Mouse (Mus musculus): ENCODE measurements around the gene Kcne1. TPM values are rescaled to one million over a fixed set of nuclear protein-coding genes. Genes with fewer than 3 reads are reported as not detected.

Gene Kcne1
- polyA plus RNA-seq, 1 experiment from 2014 or later, result not detected

GRCm38 (mm10) chr16:92365477-92365876, 6.2 kb upstream of the Kcne1 start:
- H3K36me3 ChIP-seq (ENCODE audit: control insufficient read depth, insufficient read depth), result no peaks in the 10 kb centered on the region
- no peak overlapping the region for H3K4me3 ChIP-seq (ENCODE audit: low read depth, low read length)
- no peaks in the 10 kb centered on the region for H3K27me3 ChIP-seq (replicated peaks; ENCODE audit: control insufficient read depth, insufficient read depth, low read length)
- no peak overlapping the region for H3K27ac ChIP-seq (ENCODE audit: low read depth, low read length)
- no peak overlapping the region for H3K4me2 ChIP-seq (replicated peaks; ENCODE audit: low read depth)
- H3K9me3 ChIP-seq (ENCODE audit: control insufficient read depth), result no peaks in the 10 kb centered on the region
- TF ChIP-seq CTCF (IDR thresholded peaks at IDR 0.05; ENCODE audit: low read depth), result no peak
- ATAC-seq, result no peak
- 51% methylated on average over 7 of the region's 7 CpGs for WGBS
- no peaks in the 10 kb centered on the region for H3K4me1 ChIP-seq (replicated peaks; ENCODE audit: control insufficient read depth, insufficient read depth, low read length)
- no peak overlapping the region for H3K9ac ChIP-seq (ENCODE audit: low read depth, low read length)

GRCm38 (mm10) chr16:92360711-92361110, 1.4 kb upstream of the Kcne1 start:
- TF ChIP-seq CTCF (IDR thresholded peaks at IDR 0.05; ENCODE audit: low read depth), result no peak
- Histone ChIP-seq H3K27ac (ENCODE audit: low read depth, low read length) (no peak overlapping the region), H3K36me3 (ENCODE audit: control insufficient read depth, insufficient read depth) (no peaks in the 10 kb centered on the region), H3K4me3 (ENCODE audit: low read depth, low read length) (no peak overlapping the region), H3K4me2 (replicated peaks; ENCODE audit: low read depth) (no peak overlapping the region), H3K9me3 (ENCODE audit: control insufficient read depth) (no peaks in the 10 kb centered on the region), H3K9ac (ENCODE audit: low read depth, low read length) (no peak overlapping the region), H3K27me3 (replicated peaks; ENCODE audit: control insufficient read depth, insufficient read depth, low read length) (0 out of 2 replicates have a peak, but pooled peaks cover 3% of the 10 kb centered on the region), H3K4me1 (replicated peaks; ENCODE audit: control insufficient read depth, insufficient read depth, low read length) (no peaks in the 10 kb centered on the region; the same call in 1 of the 2 replicates)
- WGBS, result 63% methylated on average over 7 of the region's 7 CpGs
- no peak for ATAC-seq

GRCm38 (mm10) chr16:92358734-92359133, 534 bp downstream of the Kcne1 start:
- Histone ChIP-seq H3K9ac (ENCODE audit: low read depth, low read length) (no peak overlapping the region), H3K4me1 (replicated peaks; ENCODE audit: control insufficient read depth, insufficient read depth, low read length) (no peaks in the 10 kb centered on the region; the same call in 1 of the 2 replicates), H3K4me2 (replicated peaks; ENCODE audit: low read depth) (no peak overlapping the region), H3K4me3 (ENCODE audit: low read depth, low read length) (no peak overlapping the region), H3K9me3 (ENCODE audit: control insufficient read depth) (no peaks in the 10 kb centered on the region), H3K27ac (ENCODE audit: low read depth, low read length) (no peak overlapping the region), H3K27me3 (replicated peaks; ENCODE audit: control insufficient read depth, insufficient read depth, low read length) (0 out of 2 replicates have a peak, but pooled peaks cover 3% of the 10 kb centered on the region), H3K36me3 (ENCODE audit: control insufficient read depth, insufficient read depth) (no peaks in the 10 kb centered on the region)
- 37% methylated on average over 9 of the region's 9 CpGs for WGBS
- TF ChIP-seq CTCF (IDR thresholded peaks at IDR 0.05; ENCODE audit: low read depth), result no peak
- no peak for ATAC-seq

GRCm38 (mm10) chr16:92357566-92357965, 1.7 kb downstream of the Kcne1 start:
- Histone ChIP-seq H3K27me3 (replicated peaks; ENCODE audit: control insufficient read depth, insufficient read depth, low read length) (0 out of 2 replicates have a peak, but pooled peaks cover 3% of the 10 kb centered on the region), H3K36me3 (ENCODE audit: control insufficient read depth, insufficient read depth) (no peaks in the 10 kb centered on the region), H3K4me3 (ENCODE audit: low read depth, low read length) (no peak overlapping the region), H3K4me1 (replicated peaks; ENCODE audit: control insufficient read depth, insufficient read depth, low read length) (no peaks in the 10 kb centered on the region; the same call in 1 of the 2 replicates), H3K9ac (ENCODE audit: low read depth, low read length) (no peak overlapping the region), H3K4me2 (replicated peaks; ENCODE audit: low read depth) (no peak overlapping the region), H3K9me3 (ENCODE audit: control insufficient read depth) (no peaks in the 10 kb centered on the region), H3K27ac (ENCODE audit: low read depth, low read length) (no peak overlapping the region)
- TF ChIP-seq CTCF (IDR thresholded peaks at IDR 0.05; ENCODE audit: low read depth), result no peak
- 87% methylated on average over 10 of the region's 10 CpGs for WGBS
- no peak for ATAC-seq

- no peak overlapping the region for H3K9ac ChIP-seq (ENCODE audit: low read depth, low read length)
- no peaks in the 10 kb centered on the region for H3K36me3 ChIP-seq (ENCODE audit: control insufficient read depth, insufficient read depth)
- no peak overlapping the region for H3K4me3 ChIP-seq (ENCODE audit: low read depth, low read length)
- no peak for ATAC-seq
- no peak overlapping the region for H3K4me2 ChIP-seq (replicated peaks; ENCODE audit: low read depth)
- H3K27me3 ChIP-seq (replicated peaks; ENCODE audit: control insufficient read depth, insufficient read depth, low read length), result 0 out of 2 replicates have a peak, but pooled peaks cover 3% of the 10 kb centered on the region
- no peaks in the 10 kb centered on the region for H3K9me3 ChIP-seq (ENCODE audit: control insufficient read depth)
- TF ChIP-seq CTCF (IDR thresholded peaks at IDR 0.05; ENCODE audit: low read depth), result no peak
- no peaks in the 10 kb centered on the region; the same call in 1 of the 2 replicates for H3K4me1 ChIP-seq (replicated peaks; ENCODE audit: control insufficient read depth, insufficient read depth, low read length)
- 69% methylated on average over 9 of the region's 9 CpGs for WGBS
- no peak overlapping the region for H3K27ac ChIP-seq (ENCODE audit: low read depth, low read length)
Observed at GRCm38 (mm10) chr16:92357023-92357422, 2.2 kb downstream of the Kcne1 start.

- Histone ChIP-seq H3K4me3 (ENCODE audit: low read depth, low read length) (no peak overlapping the region), H3K27me3 (replicated peaks; ENCODE audit: control insufficient read depth, insufficient read depth, low read length) (0 out of 2 replicates have a peak, but pooled peaks cover 3% of the 10 kb centered on the region), H3K4me2 (replicated peaks; ENCODE audit: low read depth) (no peak overlapping the region), H3K9ac (ENCODE audit: low read depth, low read length) (no peak overlapping the region), H3K9me3 (ENCODE audit: control insufficient read depth) (no peaks in the 10 kb centered on the region), H3K36me3 (ENCODE audit: control insufficient read depth, insufficient read depth) (no peaks in the 10 kb centered on the region), H3K27ac (ENCODE audit: low read depth, low read length) (no peak overlapping the region), H3K4me1 (replicated peaks; ENCODE audit: control insufficient read depth, insufficient read depth, low read length) (no peaks in the 10 kb centered on the region; the same call in 1 of the 2 replicates)
- TF ChIP-seq CTCF (IDR thresholded peaks at IDR 0.05; ENCODE audit: low read depth), result no peak
- 65% methylated on average over 11 of the region's 11 CpGs for WGBS
- ATAC-seq, result no peak
Observed at GRCm38 (mm10) chr16:92355982-92356381, 3.3 kb downstream of the Kcne1 start.

All from intestine, postnatal 0 days (tissue).